Mouse (Mus musculus) liver, adult 2 months (tissue): ENCODE results near the gene Obscn. TPM values are rescaled to one million over a fixed set of nuclear protein-coding genes. Genes with fewer than 3 reads are reported as not detected.

Experiments used
- DNase-seq: peaks from one replicate; pipeline ENCODE4 v3.0.0-alpha.2; 2011; ENCODE audit warnings: low read depth, low spot score; ENCODE audit errors: extremely low read depth
- H3K27ac ChIP-seq: fragments of 200-500 bp; replicated peaks from 2 replicates; pipeline ENCODE4 v1.5.1; 2012; ENCODE audit warnings: low read depth, mild to moderate bottlenecking, control low read depth, inconsistent platforms, low read length; ENCODE audit not compliant: insufficient read depth
- H3K27me3 ChIP-seq: fragments of 200-500 bp; 2 replicates; pipeline ENCODE4 v1.6.1; 2012; ENCODE audit warnings: mild to moderate bottlenecking, moderate library complexity, low read length, inconsistent platforms; ENCODE audit not compliant: control insufficient read depth, insufficient read depth
- H3K36me3 ChIP-seq: fragments of 200-500 bp; 2 replicates; pipeline ENCODE4 v1.6.1; 2012; ENCODE audit warnings: low read length, inconsistent platforms; ENCODE audit not compliant: control insufficient read depth, insufficient read depth
- H3K4me1 ChIP-seq: fragments of 200-500 bp; 2 replicates; pipeline ENCODE4 v1.6.1; 2011; ENCODE audit warnings: low read length; ENCODE audit not compliant: control insufficient read depth, insufficient read depth
- H3K4me3 ChIP-seq: fragments of 200-500 bp; 2 replicates; pipeline ENCODE4 v1.5.1; 2011; ENCODE audit warnings: low read depth, mild to moderate bottlenecking, control low read depth, low read length, moderate library complexity; ENCODE audit not compliant: insufficient read depth
- H3K79me2 ChIP-seq: fragments of 200-500 bp; 2 replicates; pipeline ENCODE4 v1.6.1; 2012; ENCODE audit warnings: inconsistent platforms, mild to moderate bottlenecking, low read length, moderate library complexity; ENCODE audit not compliant: control insufficient read depth, insufficient read depth
- H3K9ac ChIP-seq: fragments of 200-500 bp; 2 replicates; pipeline ENCODE4 v1.6.1; 2012; ENCODE audit warnings: low read depth, mild to moderate bottlenecking, control low read depth, inconsistent platforms, low read length
- CTCF ChIP-seq: fragments of 200-500 bp; IDR thresholded peaks from 2 replicates; pipeline ENCODE4 v1.5.1; 2011; ENCODE audit warnings: low read depth, low read length, control low read depth
- POLR2A ChIP-seq: fragments of 200-500 bp; IDR thresholded peaks from 2 replicates; pipeline ENCODE4 v1.6.1; 2011; ENCODE audit warnings: low read length, control low read depth; ENCODE audit not compliant: insufficient read depth; ENCODE audit errors: extremely low read depth
- WGBS: fragments of 180-500 bp; shearing (Covaris S2); methylation state at CpG from one replicate; pipeline ENCODE4 v1.1.7; 2018; 5-methylcytosine and 5-hydroxymethylcytosine counted together
- polyA plus RNA-seq: library from polyadenylated mRNA; depleted of rRNA; stranded (reverse); fragments of >200 nt; gene quantifications from 2 replicates; pipeline ENCODE4 v1.2.3, GENCODE M21; 2012
- total RNA-seq: library from RNA; depleted of rRNA; stranded (reverse); fragments of >200 nt; gene quantifications from 2 replicates; pipeline ENCODE4 v1.2.3, GENCODE M21; 2014

Obscn gene
- total and polyA plus RNA-seq, 2 experiments, result 0.07 to 0.83 TPM

DNA sequence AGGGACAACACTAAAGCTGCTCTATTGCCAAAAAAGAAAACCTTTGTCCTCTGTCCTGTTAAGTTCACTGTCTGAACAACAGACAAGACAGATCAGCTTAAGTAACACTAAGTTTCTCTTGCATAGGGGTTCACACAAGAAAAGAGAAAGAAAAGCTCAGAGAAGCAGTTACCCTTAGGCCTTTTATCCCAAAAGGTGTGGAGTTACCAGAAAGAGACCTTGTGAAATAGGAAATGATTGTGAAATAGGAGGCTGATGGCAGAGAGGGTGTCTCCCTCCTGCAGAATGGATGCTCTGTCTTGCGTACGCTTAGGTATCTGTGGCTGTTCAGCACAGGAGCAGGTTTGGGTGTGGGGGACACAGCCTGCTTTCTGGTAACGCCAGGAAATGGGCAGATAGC is 157.0 kb downstream of the Obscn start:
- Histone ChIP-seq H3K36me3 (peaks cover 7% of the 10 kb centered on the region), H3K79me2 (peaks cover 21% of the 10 kb centered on the region; the same call in 1 of the 2 replicates), H3K9ac (peak overlapping the region; percentile 74), H3K27ac (peak overlapping the region; percentile 95), H3K27me3 (no peaks in the 10 kb centered on the region), H3K4me3 (peak overlapping the region; percentile 41), H3K4me1 (peaks cover 11% of the 10 kb centered on the region)
- TF ChIP-seq CTCF (no peak), POLR2A (no peak)
- WGBS, result 12% methylated on average over 3 of the region's 3 CpGs
- peak; percentile 86 for DNase-seq

GRCm38 (mm10) chr11:58978706-58979030 is 157.5 kb downstream of the Obscn start:
- H3K27me3 ChIP-seq, result no peaks in the 10 kb centered on the region
- peaks cover 7% of the 10 kb centered on the region; the same call in 1 of the 2 replicates for H3K36me3 ChIP-seq
- H3K27ac ChIP-seq, result peak overlapping the region; percentile 95
- H3K4me1 ChIP-seq, result peaks cover 11% of the 10 kb centered on the region
- DNase-seq, result peak; percentile 89
- 0% methylated on average over 5 of the region's 5 CpGs for whole genome bisulfite sequencing
- peak overlapping the region; percentile 96 for H3K9ac ChIP-seq
- TF ChIP-seq CTCF (no peak), POLR2A (no peak)
- H3K4me3 ChIP-seq, result peak overlapping the region; percentile 84
- peaks cover 21% of the 10 kb centered on the region; the same call in 1 of the 2 replicates for H3K79me2 ChIP-seq

DNA sequence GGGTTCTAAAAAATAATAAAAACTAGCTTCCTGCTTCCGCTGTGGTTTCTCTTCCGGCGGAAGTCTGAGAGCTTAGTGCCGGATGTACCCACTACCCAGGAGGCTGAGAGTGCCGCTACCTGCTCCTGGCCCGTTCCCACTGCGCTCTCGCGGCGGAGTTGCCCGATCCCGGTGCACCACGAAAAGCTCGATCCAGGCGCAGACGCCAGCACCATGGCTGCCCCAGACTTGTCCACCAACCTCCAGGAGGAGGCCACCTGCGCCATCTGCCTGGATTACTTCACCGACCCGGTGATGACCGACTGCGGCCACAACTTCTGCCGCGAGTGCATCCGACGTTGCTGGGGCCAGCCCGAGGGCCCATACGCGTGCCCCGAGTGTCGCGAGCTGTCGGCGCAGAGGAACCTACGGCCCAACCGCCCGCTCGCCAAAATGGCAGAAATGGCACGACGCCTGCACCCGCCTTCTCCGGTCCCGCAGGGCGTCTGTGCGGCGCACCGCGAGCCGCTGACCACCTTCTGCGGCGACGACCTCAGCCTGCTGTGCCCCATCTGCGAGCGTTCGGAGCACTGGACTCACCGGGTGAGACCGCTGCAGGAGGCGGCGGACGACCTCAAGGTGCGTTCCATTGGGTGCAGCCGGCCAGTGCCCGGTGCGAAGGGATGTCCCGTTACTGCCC is 158.0 kb downstream of the Obscn start, which contains the start of gene Trim11:
Gene Trim11, plus strand, starts transcription at position 67 of the 679 bp plus-strand sequence.
- TF ChIP-seq POLR2A (peak; percentile 70), CTCF (no peak)
- H3K27me3 ChIP-seq, result no peaks in the 10 kb centered on the region
- H3K79me2 ChIP-seq, result peaks cover 21% of the 10 kb centered on the region; the same call in 1 of the 2 replicates
- H3K9ac ChIP-seq, result peak within 1 kb of the TSS; percentile 96
- WGBS, result under 1% methylated on average over 64 of the region's 64 CpGs
- peak; percentile 79 for DNase-seq
- H3K4me1 ChIP-seq, result peaks cover 11% of the 10 kb centered on the region
- peaks cover 7% of the 10 kb centered on the region; the same call in 1 of the 2 replicates for H3K36me3 ChIP-seq
- peak within 1 kb of the TSS; percentile 95 for H3K27ac ChIP-seq
- peak within 1 kb of the TSS; percentile 84 for H3K4me3 ChIP-seq

DNA sequence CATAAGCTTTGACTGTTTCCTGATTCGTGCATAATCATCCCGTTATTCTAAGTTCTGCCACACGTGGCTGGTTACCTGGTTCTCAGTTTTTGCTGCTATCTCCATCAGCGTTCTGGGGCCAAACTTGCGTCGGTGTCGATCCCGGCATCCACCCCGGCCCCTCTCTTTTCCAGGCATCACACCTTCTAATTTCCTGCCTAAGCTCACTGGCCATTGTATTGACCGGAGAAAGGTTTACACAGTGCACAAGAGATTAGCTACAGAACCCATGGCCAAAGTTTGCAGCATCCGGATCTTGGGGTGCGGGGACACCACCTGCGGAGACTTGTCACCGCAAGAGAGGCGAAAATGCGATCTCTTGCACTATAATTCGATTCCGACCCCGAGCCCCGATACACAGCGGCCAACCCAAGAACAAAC is 158.6 kb downstream of the Obscn start:
- Histone ChIP-seq H3K27me3 (no peaks in the 10 kb centered on the region), H3K9ac (peak overlapping the region; percentile 74), H3K4me3 (peak overlapping the region; percentile 84), H3K27ac (peak overlapping the region; percentile 95), H3K79me2 (peaks cover 21% of the 10 kb centered on the region; the same call in 1 of the 2 replicates), H3K36me3 (peaks cover 4% of the 10 kb centered on the region; the same call in 1 of the 2 replicates), H3K4me1 (peaks cover 11% of the 10 kb centered on the region)
- DNase-seq, result no peak
- under 1% methylated on average over 21 of the region's 21 CpGs for WGBS
- TF ChIP-seq POLR2A, result no peak
- TF ChIP-seq CTCF, result no peak

- peak overlapping the region; percentile 95 for H3K27ac ChIP-seq
- no peaks in the 10 kb centered on the region for H3K27me3 ChIP-seq
- TF ChIP-seq CTCF, result no peak
- TF ChIP-seq POLR2A, result no peak
- H3K9ac ChIP-seq, result peak overlapping the region; percentile 74
- peaks cover 11% of the 10 kb centered on the region for H3K4me1 ChIP-seq
- under 1% methylated on average over 29 of the region's 29 CpGs for WGBS
- peak overlapping the region; percentile 84 for H3K4me3 ChIP-seq
- DNase-seq, result no peak
- H3K79me2 ChIP-seq, result peaks cover 21% of the 10 kb centered on the region; the same call in 1 of the 2 replicates
- peaks cover 1% of the 10 kb centered on the region; the same call in 1 of the 2 replicates for H3K36me3 ChIP-seq
Measured at GRCm38 (mm10) chr11:58977150-58977549, 159.1 kb downstream of the Obscn start.

GRCm38 (mm10) chr11:58974414-58974813 is 161.8 kb downstream of the Obscn start:
- Histone ChIP-seq H3K27me3 (no peaks in the 10 kb centered on the region), H3K36me3 (no peaks in the 10 kb centered on the region), H3K79me2 (peaks cover 5% of the 10 kb centered on the region; the same call in 1 of the 2 replicates), H3K27ac (no peak overlapping the region), H3K9ac (no peak overlapping the region), H3K4me3 (no peak overlapping the region), H3K4me1 (0 out of 2 replicates have a peak, but pooled peaks cover 2% of the 10 kb centered on the region)
- 76% methylated on average over 3 of the region's 3 CpGs for WGBS
- no peak for DNase-seq
- TF ChIP-seq CTCF, result no peak
- TF ChIP-seq POLR2A, result no peak
